Mouse (Mus musculus): ENCODE results near the gene Morn1.

Gene Morn1

GRCm38 (mm10) chr4:155139281-155140045, 53.1 kb downstream of the Morn1 start:
- DNase-seq (ENCODE audit: low spot score in 2 of 2), result no peak

- no peak for DNase-seq (ENCODE audit: low spot score in 2 of 2)
These were observed 53.8 kb downstream of the Morn1 start for GRCm38 (mm10) chr4:155140150-155140549.

GRCm38 (mm10) chr4:155140795-155141265, 54.5 kb downstream of the Morn1 start:
- no peak for DNase-seq (ENCODE audit: low spot score in 2 of 2)

DNA sequence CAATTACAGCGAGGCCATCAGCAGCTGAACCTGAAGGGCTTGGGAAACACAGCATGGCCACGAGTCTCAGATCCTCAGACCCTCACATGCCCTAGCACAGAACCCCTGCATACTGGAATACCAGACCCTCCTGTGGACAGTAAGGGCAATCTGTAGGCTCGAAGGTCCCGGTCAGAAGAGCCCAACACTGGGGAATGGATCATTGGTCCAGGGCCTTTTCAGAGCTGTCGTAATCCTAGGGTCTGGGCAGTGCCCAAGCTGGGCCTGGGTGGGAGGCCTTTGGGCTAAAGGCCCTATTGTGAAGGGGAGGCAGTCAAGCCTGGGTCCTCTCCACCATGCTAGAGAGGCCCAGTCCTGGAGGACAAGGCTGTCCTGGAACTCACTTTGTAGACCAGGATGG, 56.5 kb downstream of the Morn1 start:
- DNase-seq (ENCODE audit: low spot score in 2 of 2), result no peak

DNA sequence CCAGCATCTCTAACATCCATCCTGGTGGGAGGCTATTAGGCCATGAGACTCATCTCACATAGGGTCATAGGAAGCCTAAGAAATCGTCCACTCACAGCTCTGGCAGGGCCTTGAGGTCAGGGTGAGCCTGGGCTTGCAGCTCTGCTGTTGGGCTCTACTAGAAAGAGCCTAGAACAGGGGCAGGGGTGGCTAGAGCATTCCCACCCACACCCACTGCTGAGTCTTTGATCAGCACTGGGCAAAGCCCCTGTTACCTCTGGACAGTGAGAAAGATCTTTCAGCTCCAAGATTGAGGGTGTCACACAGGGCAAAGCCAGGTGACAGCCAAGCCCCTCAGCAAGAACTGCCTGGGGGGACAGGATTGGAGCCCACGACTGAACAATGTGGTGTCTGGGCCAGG, 57.0 kb downstream of the Morn1 start:
- no peak for DNase-seq (ENCODE audit: low spot score in 2 of 2)

GRCm38 (mm10) chr4:155143871-155144502, 57.6 kb downstream of the Morn1 start:
- DNase-seq (ENCODE audit: low spot score in 2 of 2), result no peak

DNA sequence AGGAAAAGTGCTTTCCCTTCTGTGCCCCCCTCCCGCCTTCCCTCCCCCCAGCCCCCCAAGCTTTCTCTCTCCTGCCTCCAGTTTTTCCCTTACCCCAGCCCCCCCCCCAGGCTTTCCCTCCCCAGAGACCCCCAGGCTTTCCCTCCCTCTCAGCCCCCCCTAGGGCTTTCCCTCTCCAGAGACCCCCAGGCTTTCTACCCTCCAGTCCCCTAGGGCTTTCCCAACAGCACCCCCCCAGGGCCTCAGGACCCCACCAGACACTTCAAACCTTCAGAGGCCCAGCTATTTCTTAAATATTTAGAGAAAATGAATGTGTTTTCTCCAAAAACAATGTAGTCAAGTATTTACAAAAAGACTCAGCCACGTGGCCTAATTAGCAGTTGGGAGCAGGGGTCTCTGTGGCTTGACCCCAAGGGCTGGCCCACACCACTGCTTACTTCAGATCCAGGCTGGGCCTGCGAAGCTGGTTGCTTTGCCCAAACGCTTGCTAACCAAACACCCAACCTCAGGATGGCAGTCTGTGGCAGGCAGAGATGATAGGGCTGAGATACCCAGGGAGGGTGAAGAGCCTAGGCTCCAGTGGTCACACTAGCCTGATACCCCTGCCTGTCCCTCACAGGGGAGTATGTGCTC, 58.3 kb downstream of the Morn1 start:
- no peak for DNase-seq (ENCODE audit: low spot score in 2 of 2)

- DNase-seq (ENCODE audit: low spot score in 2 of 2), result no peak
These were observed 59.9 kb downstream of the Morn1 start for GRCm38 (mm10) chr4:155146107-155146823.

DNA sequence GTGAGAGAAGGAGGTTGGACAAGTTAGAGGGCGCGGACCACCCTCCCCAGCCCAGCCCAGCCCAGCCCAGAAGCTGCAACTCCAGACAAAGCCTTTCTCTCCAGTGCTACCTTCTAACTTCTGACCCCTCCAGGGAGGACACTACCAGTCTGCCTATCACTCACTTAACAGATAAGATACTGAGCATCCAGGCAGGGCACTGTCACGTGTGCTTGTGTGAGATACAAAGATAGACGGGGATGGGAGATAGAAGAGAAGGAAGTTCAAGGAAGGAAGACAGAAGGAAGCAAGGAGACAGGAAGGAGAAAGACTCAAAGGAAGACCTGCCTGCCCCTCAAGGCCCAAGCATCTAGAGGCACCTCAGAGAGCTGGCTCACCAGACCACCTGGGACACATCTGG, 62.1 kb downstream of the Morn1 start:
- DNase-seq (ENCODE audit: low spot score in 2 of 2), result no peak

DNA sequence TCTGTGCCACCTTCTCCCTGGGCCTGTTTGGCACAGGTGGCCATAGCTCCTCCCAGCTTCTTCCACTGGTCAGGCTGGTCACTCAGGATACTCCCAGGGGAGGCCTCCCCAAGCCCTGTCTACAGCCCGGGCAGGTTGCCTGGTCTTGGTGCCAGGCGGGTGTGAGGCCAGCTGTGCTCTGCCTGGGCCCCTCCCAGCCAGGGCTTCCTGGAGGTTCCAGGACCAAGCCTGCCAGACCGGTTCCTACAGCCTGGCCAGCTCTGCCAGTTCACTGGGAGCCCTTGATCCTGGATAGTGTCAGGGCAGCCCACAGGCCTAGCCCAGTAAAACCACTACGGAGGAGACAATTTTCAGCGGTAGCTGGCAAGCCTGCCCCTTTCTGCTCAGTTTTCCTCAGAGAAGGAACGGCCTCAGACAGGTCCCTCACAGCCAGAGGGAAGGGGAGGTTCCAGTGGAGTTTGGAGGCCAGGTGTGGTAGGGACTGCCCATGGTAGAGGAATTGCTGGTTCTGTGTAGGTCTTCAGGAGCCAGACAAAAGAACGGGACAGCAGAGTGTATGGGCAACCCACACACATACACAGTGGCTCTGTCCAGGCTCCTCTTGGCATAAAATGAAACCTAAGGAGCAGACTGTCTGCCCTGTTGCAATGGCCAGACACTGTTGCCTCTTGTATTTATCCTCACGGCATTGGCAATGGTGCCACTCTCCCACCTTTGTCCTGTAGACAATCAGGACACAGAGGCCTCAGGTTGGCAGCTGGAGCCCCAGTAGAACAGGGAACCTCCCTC, 62.7 kb downstream of the Morn1 start:
- no peak for DNase-seq (ENCODE audit: low spot score in 2 of 2)

DNA sequence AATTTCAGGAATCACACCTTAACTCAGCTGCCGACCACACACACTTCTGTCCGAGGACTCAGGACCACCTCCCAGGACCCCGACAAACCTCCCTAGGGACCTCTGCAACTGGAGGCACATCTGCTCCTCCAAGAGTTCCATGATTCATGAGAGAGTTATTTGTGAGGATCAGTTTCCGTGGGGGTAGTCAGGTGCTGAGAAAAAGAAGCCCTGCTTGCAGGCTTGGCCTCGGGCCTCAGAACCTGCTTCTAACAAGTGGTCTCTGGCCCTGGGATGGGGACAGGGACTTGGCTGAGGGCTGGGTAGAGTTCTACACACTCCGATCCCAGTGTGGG, 63.5 kb downstream of the Morn1 start:
- no peak for DNase-seq (ENCODE audit: low spot score in 2 of 2)

- peak; percentile 56 to 64 for DNase-seq (ENCODE audit: low spot score in 2 of 2)
These were observed 64.1 kb downstream of the Morn1 start for GRCm38 (mm10) chr4:155150276-155151113.

GRCm38 (mm10) chr4:155151221-155151788, 64.9 kb downstream of the Morn1 start:
- DNase-seq (ENCODE audit: low spot score in 2 of 2), result no peak

DNA sequence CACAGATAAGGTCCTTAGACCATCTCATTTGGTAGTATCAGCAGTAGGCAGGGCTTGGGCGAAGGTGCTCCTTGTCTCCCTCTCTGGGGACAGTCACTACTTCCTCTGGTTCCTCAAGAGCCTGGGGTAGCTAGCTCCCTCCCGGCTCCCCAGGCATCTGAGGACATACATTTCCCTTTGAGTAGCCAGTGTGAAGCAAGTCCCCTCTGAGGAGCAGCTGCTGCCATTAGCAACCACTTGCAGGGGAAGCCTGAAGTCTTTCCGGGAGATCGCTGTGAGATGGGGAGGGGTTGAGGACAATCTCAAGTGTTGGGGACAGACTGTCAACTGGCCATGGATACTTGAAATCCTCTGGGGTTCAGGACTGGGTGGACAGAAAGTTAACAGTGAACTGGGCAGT, 65.5 kb downstream of the Morn1 start:
- DNase-seq (ENCODE audit: low spot score in 2 of 2), result no peak

DNA sequence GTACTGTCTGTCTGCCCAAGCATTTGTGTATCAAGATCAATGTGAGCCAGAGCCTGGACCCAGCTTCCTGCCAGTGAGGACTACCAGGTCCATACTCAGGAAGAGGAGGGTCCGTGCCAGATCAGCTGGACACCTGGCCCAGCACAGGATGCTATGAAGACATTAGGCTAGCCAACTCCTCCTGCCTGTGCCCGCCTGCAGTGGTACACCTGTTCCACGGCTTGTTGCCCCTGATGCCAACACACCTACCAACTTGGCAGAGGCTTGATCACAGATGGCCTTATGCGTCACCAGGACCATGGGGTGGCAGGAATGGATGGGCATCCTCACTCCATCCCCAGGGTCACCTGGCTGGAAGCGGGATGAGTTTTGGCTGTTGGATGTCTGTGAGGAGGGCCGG, 66.1 kb downstream of the Morn1 start:
- no peak for DNase-seq (ENCODE audit: low spot score in 2 of 2)

GRCm38 (mm10) chr4:155153389-155154072, 67.2 kb downstream of the Morn1 start:
- no peak for DNase-seq (ENCODE audit: low spot score in 2 of 2)

- no peak for DNase-seq (ENCODE audit: low spot score in 2 of 2)
These were observed 68.6 kb downstream of the Morn1 start for GRCm38 (mm10) chr4:155154986-155155385.

GRCm38 (mm10) chr4:155156734-155157133, 70.4 kb downstream of the Morn1 start:
- no peak for DNase-seq (ENCODE audit: low spot score in 2 of 2)

- no peak for DNase-seq (ENCODE audit: low spot score in 2 of 2)
These were observed 71.6 kb downstream of the Morn1 start for GRCm38 (mm10) chr4:155157871-155158542.

Data from spleen, postnatal 14 days (tissue).